Mouse (Mus musculus): ENCODE data around the gene Ltn1. TPM values are rescaled to one million over a fixed set of nuclear protein-coding genes. Genes with fewer than 3 reads are reported as not detected.

Gene Ltn1
- total RNA-seq, 4 experiments from 2014 or later, result 40.0 to 50.7 (median 44.1) TPM

GRCm38 (mm10) chr16:87393813-87394548 is 38.4 kb downstream of the Ltn1 start:
- peak; percentile 48 to 69 for DNase-seq (ENCODE audit: low spot score in 2 of 2)

- DNase-seq (ENCODE audit: low spot score in 2 of 2), result no peak
These were observed 44.9 kb downstream of the Ltn1 start for GRCm38 (mm10) chr16:87387444-87387977.

- DNase-seq (ENCODE audit: low spot score in 2 of 2), result no peak
These were observed 48.0 kb downstream of the Ltn1 start for GRCm38 (mm10) chr16:87384366-87384765.

- DNase-seq (ENCODE audit: low spot score in 2 of 2), result no peak
These were observed 49.4 kb downstream of the Ltn1 start for GRCm38 (mm10) chr16:87382996-87383395.

GRCm38 (mm10) chr16:87366445-87366844 is 66.0 kb downstream of the Ltn1 start:
- no peak for DNase-seq (ENCODE audit: low spot score in 2 of 2)

GRCm38 (mm10) chr16:87366035-87366434 is 66.4 kb downstream of the Ltn1 start:
- DNase-seq (ENCODE audit: low spot score in 2 of 2), result no peak

- DNase-seq (ENCODE audit: low spot score in 2 of 2), result no peak
These were observed 68.2 kb downstream of the Ltn1 start for GRCm38 (mm10) chr16:87364231-87364630.

GRCm38 (mm10) chr16:87360096-87360495 is 72.3 kb downstream of the Ltn1 start:
- DNase-seq (ENCODE audit: low spot score in 2 of 2), result no peak

- no peak for DNase-seq (ENCODE audit: low spot score in 2 of 2)
These were observed 77.7 kb downstream of the Ltn1 start for GRCm38 (mm10) chr16:87354748-87355147.

GRCm38 (mm10) chr16:87354075-87354583 is 78.3 kb downstream of the Ltn1 start, which contains the start of gene N6amt1:
Gene N6amt1 (plus strand): TSS chr16:87354185.
- peak; percentile 86 to 94 for DNase-seq (ENCODE audit: low spot score in 2 of 2)

GRCm38 (mm10) chr16:87353605-87354004 is 78.8 kb downstream of the Ltn1 start:
- DNase-seq (ENCODE audit: low spot score in 2 of 2), result no peak

- DNase-seq (ENCODE audit: low spot score in 2 of 2), result no peak
These were observed 80.9 kb downstream of the Ltn1 start for GRCm38 (mm10) chr16:87351386-87352105.

GRCm38 (mm10) chr16:87348133-87348532 is 84.3 kb downstream of the Ltn1 start:
- no peak for DNase-seq (ENCODE audit: low spot score in 2 of 2)

GRCm38 (mm10) chr16:87341043-87341572 is 91.3 kb downstream of the Ltn1 start:
- no peak for DNase-seq (ENCODE audit: low spot score in 2 of 2)

GRCm38 (mm10) chr16:87334756-87335155 is 97.7 kb downstream of the Ltn1 start:
- DNase-seq (ENCODE audit: low spot score in 2 of 2), result no peak

GRCm38 (mm10) chr16:87329986-87330385 is 102.4 kb downstream of the Ltn1 start:
- no peak for DNase-seq (ENCODE audit: low spot score in 2 of 2)

Other genes starting within 250 kb of the Ltn1 start
- gene N6amt1, start 78.4 kb downstream of the Ltn1 start, total RNA-seq (2022), result 10 to 100 TPM; 17.0 to 19.9 (median 18.5) TPM
- 10 to 100 TPM in 2 of 4 experiments, 1 to 10 TPM in 2; 8.7 to 11.8 (median 10.2) TPM for gene Rwdd2b, start 8.0 kb upstream of the Ltn1 start, total RNA-seq (2022)
- gene Usp16, start 22.1 kb upstream of the Ltn1 start, total RNA-seq (2022), result 10 to 100 TPM; 43.4 to 53.5 (median 48.7) TPM
- 100 to 1,000 TPM; 174 to 197 (median 187) TPM for gene Cct8, start 63.3 kb upstream of the Ltn1 start, total RNA-seq (2022)
- gene Map3k7cl, start 120.7 kb upstream of the Ltn1 start, total RNA-seq (2022), result under 1 TPM; 0.25 to 0.47 (median 0.38) TPM